Mouse (Mus musculus) myocyte (in vitro differentiated cells): Measurements from ENCODE around the gene Arid1b. TPM values are rescaled to one million over a fixed set of nuclear protein-coding genes. Genes with fewer than 3 reads are reported as not detected.
A peak's percentile ranks its signal among the peaks of the same experiment; 100 is the strongest.

ENCODE experiments used
- H3K27me3 ChIP-seq: one replicate; pipeline ENCODE4 v1.6.1; 2011; ENCODE audit not compliant: control insufficient read depth, insufficient read depth, insufficient read length
- H3K36me3 ChIP-seq: one replicate; pipeline ENCODE4 v1.6.1; 2011; ENCODE audit not compliant: control insufficient read depth, insufficient read depth
- H3K4me2 ChIP-seq: one replicate; pipeline ENCODE4 v1.6.1; 2011; ENCODE audit warnings: low read depth, control low read depth
- H3K4me3 ChIP-seq: one replicate; pipeline ENCODE4 v1.5.1; 2011; ENCODE audit warnings: mild to moderate bottlenecking, control low read depth, moderate library complexity
- H3K79me2 ChIP-seq: one replicate; pipeline ENCODE4 v1.6.1; 2011; ENCODE audit not compliant: control insufficient read depth, insufficient read depth
- H3ac ChIP-seq: one replicate; pipeline ENCODE4 v1.6.1; 2011; ENCODE audit not compliant: control insufficient read depth, insufficient read length
- CEBPB ChIP-seq: IDR thresholded peaks from 2 replicates; pipeline ENCODE4 v1.6.1; 2011; ENCODE audit warnings: mild to moderate bottlenecking, moderate library complexity; ENCODE audit not compliant: poor library complexity, insufficient read depth, severe bottlenecking
- E2F4 ChIP-seq: IDR thresholded peaks from one replicate; pipeline ENCODE4 v1.6.1; 2011; ENCODE audit warnings: mild to moderate bottlenecking, control low read depth, moderate library complexity; ENCODE audit not compliant: insufficient read depth
- MAX ChIP-seq: IDR thresholded peaks from one replicate; pipeline ENCODE4 v1.6.1; 2011; ENCODE audit warnings: low read depth, mild to moderate bottlenecking, control low read depth
- MYOD1 ChIP-seq, 3 experiments: IDR thresholded peaks; one replicate each; pipeline ENCODE4 v1.6.1; 2011; ENCODE audit warnings: control low read depth in 2 of 3, low read depth in 2 of 3, mild to moderate bottlenecking in 2 of 3, moderate library complexity in 1 of 3; ENCODE audit not compliant: insufficient read length in 2 of 3, control insufficient read depth in 1 of 3
- MYOG ChIP-seq, 3 experiments: IDR thresholded peaks; one replicate each; pipeline ENCODE4 v1.6.1; 2011; ENCODE audit warnings: control low read depth in 2 of 3, low read depth in 2 of 3, mild to moderate bottlenecking in 2 of 3; ENCODE audit not compliant: insufficient read length in 2 of 3, control insufficient read depth in 1 of 3, insufficient read depth in 1 of 3
- POLR2A ChIP-seq: IDR thresholded peaks from one replicate; pipeline ENCODE4 v1.6.1; 2011; ENCODE audit warnings: low read depth, mild to moderate bottlenecking, control low read depth, moderate library complexity; ENCODE audit not compliant: insufficient read length
- POLR2AphosphoS2 ChIP-seq: IDR thresholded peaks from one replicate; pipeline ENCODE4 v1.6.1; 2011; ENCODE audit warnings: low read depth, control low read depth; ENCODE audit not compliant: insufficient read length
- REST ChIP-seq: IDR thresholded peaks from one replicate; pipeline ENCODE4 v1.6.1; 2011; ENCODE audit warnings: mild to moderate bottlenecking, control low read depth, moderate library complexity; ENCODE audit not compliant: insufficient read depth, insufficient read length
- SRF ChIP-seq: IDR thresholded peaks from one replicate; pipeline ENCODE4 v1.6.1; 2011; ENCODE audit warnings: low read depth; ENCODE audit not compliant: control insufficient read depth, insufficient read length
- TCF12 ChIP-seq: IDR thresholded peaks from one replicate; pipeline ENCODE4 v1.6.1; 2011; ENCODE audit warnings: mild to moderate bottlenecking, control low read depth; ENCODE audit not compliant: poor library complexity, insufficient read depth, severe bottlenecking
- TCF3 ChIP-seq: IDR thresholded peaks from one replicate; pipeline ENCODE4 v1.6.1; 2011; ENCODE audit warnings: low read depth, control low read depth; ENCODE audit not compliant: insufficient read length
- USF1 ChIP-seq: IDR thresholded peaks from one replicate; pipeline ENCODE4 v1.6.1; 2011; ENCODE audit warnings: low read depth, mild to moderate bottlenecking, control low read depth, moderate library complexity
- polyA plus RNA-seq: library from polyadenylated mRNA; unstranded; fragments of >200 nt; fragmentation: generic; extraction: Trizol; gene quantifications from one replicate; pipeline ENCODE4 v1.2.1, GENCODE M21; 2012; ENCODE audit warnings: missing spikeins

The Arid1b gene
- polyA plus RNA-seq, 1 experiment, result 10.9 TPM

DNA sequence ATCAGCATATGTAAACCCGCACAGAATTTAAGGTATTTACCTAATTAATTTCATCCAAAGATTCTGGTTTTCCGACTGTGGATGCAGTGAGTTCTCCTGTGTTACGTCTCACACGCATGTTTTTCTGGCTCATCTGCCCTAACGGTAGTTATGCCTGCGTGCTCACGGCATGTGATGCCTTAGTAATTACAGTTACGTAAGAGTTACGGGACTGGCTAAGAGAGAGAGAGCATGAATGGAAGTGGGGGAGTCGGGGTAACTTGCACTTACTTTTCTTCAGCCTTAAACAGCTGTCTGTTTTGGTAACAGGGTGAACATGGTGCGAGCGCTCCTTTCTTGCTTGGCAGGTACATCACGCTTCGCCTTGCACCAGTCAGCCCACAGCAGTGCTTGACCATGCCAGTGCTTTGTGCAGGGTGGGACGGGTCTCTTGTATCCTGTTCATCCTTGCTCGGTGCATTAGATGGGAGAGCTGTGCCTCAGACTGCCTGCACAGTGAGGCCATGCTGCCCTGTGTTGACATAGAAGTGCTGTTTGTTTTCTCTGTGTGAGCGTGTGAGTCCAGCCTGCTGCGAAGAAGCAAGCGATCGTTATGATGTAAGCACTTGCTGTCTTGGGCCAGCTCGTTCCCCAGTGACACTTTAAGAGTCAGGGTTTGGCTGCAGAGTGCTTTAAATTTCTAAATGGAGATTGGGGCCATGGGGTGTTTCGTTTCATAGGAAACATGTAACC lies 267.9 kb downstream of the Arid1b start:
- H3K4me3 ChIP-seq, result no peak overlapping the region
- H3K27me3 ChIP-seq, result no peaks in the 10 kb centered on the region
- H3K79me2 ChIP-seq, result no peaks in the 10 kb centered on the region
- no peak overlapping the region for H3K4me2 ChIP-seq
- TF ChIP-seq MAX (no peak), POLR2A (no peak), MYOD1 (IDR thresholded peaks at IDR 0.05; ENCODE audit: control insufficient read depth in 1 of 3, insufficient read length in 2 of 3, low read depth in 2 of 3) (no peak), TCF3 (no peak), REST (no peak), USF1 (no peak), TCF12 (no peak), SRF (no peak), MYOG (IDR thresholded peaks at IDR 0.05; ENCODE audit: control insufficient read depth in 1 of 3, insufficient read depth in 1 of 3, insufficient read length in 2 of 3, low read depth in 2 of 3) (no peak), CEBPB (no peak), E2F4 (no peak), POLR2AphosphoS2 (no peak)
- H3ac ChIP-seq, result no peak overlapping the region
- no peaks in the 10 kb centered on the region for H3K36me3 ChIP-seq

DNA sequence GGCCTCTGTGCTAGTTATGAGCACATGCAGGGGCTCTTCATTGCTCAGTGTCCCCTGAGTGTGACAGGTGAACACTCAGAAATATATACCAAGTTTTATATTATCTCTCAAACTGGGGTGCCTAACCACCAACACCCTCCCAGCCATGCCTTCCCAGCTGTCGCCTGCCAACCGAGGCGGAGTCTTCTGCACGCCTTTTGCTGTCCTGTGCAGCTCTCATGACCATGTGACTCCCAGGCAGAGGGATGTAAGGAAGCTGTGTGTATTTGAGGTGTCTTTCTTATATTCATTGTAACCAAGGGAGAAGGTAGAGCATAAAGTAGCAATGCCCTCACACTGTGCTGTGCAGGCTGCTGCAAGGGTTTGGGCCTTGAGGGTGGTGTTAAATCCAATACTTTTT lies 268.7 kb downstream of the Arid1b start:
- no peak for TF ChIP-seq POLR2AphosphoS2
- TF ChIP-seq TCF12, result peak; percentile 24
- TF ChIP-seq POLR2A, result no peak
- no peak for TF ChIP-seq SRF
- TF ChIP-seq E2F4, result no peak
- no peak for TF ChIP-seq REST
- no peak for TF ChIP-seq MAX
- peak; percentile 58 for TF ChIP-seq USF1
- TF ChIP-seq CEBPB, result no peak
- peak; percentile 19 for TF ChIP-seq TCF3
- peak; percentile 44 to 94 (median 92) for TF ChIP-seq MYOG (IDR thresholded peaks at IDR 0.05; ENCODE audit: control insufficient read depth in 1 of 3, insufficient read depth in 1 of 3, insufficient read length in 2 of 3, low read depth in 2 of 3)
- peak in 2 of 3 experiments; percentile 74 to 87 for TF ChIP-seq MYOD1 (IDR thresholded peaks at IDR 0.05; ENCODE audit: control insufficient read depth in 1 of 3, insufficient read length in 2 of 3, low read depth in 2 of 3)
- no peaks in the 10 kb centered on the region for H3K27me3 ChIP-seq

DNA sequence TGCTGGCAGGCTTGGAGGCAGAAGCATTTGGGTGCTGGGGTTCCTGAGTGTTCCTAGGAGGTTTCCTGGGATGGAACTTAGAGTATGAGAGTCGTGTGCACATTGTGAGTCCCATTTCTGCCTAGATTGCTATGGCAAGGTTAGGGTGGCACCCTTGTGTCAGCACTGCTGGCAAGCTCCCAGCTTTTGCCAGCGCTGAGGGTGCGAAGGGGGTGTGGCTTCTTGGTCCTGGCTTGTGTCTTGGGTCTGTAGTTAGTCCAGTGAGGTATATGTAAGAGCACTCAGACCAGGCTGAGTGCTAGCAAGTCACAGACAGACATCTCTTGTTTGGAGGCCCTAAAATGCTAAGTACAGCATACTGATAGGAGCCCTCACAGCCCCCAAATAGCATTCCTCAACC lies 270.7 kb downstream of the Arid1b start:
- peaks cover 3% of the 10 kb centered on the region for H3K36me3 ChIP-seq
- no peaks in the 10 kb centered on the region for H3K79me2 ChIP-seq
- no peak for TF ChIP-seq POLR2A
- TF ChIP-seq E2F4, result no peak
- no peak for TF ChIP-seq MYOG (IDR thresholded peaks at IDR 0.05; ENCODE audit: control insufficient read depth in 1 of 3, insufficient read depth in 1 of 3, insufficient read length in 2 of 3, low read depth in 2 of 3)
- TF ChIP-seq CEBPB, result no peak
- TF ChIP-seq USF1, result no peak
- no peak for TF ChIP-seq SRF
- TF ChIP-seq MYOD1 (IDR thresholded peaks at IDR 0.05; ENCODE audit: control insufficient read depth in 1 of 3, insufficient read length in 2 of 3, low read depth in 2 of 3), result no peak
- no peak for TF ChIP-seq REST
- TF ChIP-seq MAX, result no peak
- no peak for TF ChIP-seq POLR2AphosphoS2
- TF ChIP-seq TCF12, result no peak
- TF ChIP-seq TCF3, result no peak
- H3K27me3 ChIP-seq, result no peaks in the 10 kb centered on the region
- H3K4me2 ChIP-seq, result no peak overlapping the region
- H3K4me3 ChIP-seq, result no peak overlapping the region
- H3ac ChIP-seq, result no peak overlapping the region

More for the DNA sequence above, 268.7 kb downstream of the Arid1b start:
- no peak overlapping the region for H3ac ChIP-seq
- no peak overlapping the region for H3K4me2 ChIP-seq
- H3K4me3 ChIP-seq, result no peak overlapping the region
- H3K79me2 ChIP-seq, result no peaks in the 10 kb centered on the region
- H3K36me3 ChIP-seq, result peaks cover 3% of the 10 kb centered on the region

DNA sequence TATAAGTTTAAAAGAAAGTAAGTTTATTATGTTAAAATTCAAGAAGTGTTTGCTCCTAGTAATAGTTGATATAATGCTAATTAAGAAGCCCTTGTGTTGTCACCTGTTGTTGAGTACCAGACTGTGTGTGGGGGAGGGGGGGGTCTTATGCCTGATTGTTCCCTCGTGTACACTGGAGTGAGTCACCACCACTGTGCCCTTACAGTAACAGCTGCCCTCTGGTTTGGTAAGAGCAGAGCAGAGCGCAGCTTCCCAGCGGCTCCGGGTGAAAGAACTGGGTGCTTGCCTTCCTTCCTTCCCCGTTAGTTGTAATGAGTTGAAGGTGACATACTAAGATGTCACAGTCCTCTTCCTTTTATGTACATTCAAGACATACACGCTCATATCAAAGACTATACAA lies 271.5 kb downstream of the Arid1b start:
- H3K4me3 ChIP-seq, result no peak overlapping the region
- H3K27me3 ChIP-seq, result no peaks in the 10 kb centered on the region
- H3K79me2 ChIP-seq, result no peaks in the 10 kb centered on the region
- H3K36me3 ChIP-seq, result peaks cover 3% of the 10 kb centered on the region
- no peak overlapping the region for H3ac ChIP-seq
- H3K4me2 ChIP-seq, result peak overlapping the region; percentile 27
- TF ChIP-seq USF1, result no peak
- peak in 2 of 3 experiments; percentile 71 to 91 for TF ChIP-seq MYOG (IDR thresholded peaks at IDR 0.05; ENCODE audit: control insufficient read depth in 1 of 3, insufficient read depth in 1 of 3, insufficient read length in 2 of 3, low read depth in 2 of 3)
- TF ChIP-seq TCF3, result peak; percentile 20
- peak in 2 of 3 experiments; percentile 78 to 91 for TF ChIP-seq MYOD1 (IDR thresholded peaks at IDR 0.05; ENCODE audit: control insufficient read depth in 1 of 3, insufficient read length in 2 of 3, low read depth in 2 of 3)
- TF ChIP-seq TCF12, result peak; percentile 29

DNA sequence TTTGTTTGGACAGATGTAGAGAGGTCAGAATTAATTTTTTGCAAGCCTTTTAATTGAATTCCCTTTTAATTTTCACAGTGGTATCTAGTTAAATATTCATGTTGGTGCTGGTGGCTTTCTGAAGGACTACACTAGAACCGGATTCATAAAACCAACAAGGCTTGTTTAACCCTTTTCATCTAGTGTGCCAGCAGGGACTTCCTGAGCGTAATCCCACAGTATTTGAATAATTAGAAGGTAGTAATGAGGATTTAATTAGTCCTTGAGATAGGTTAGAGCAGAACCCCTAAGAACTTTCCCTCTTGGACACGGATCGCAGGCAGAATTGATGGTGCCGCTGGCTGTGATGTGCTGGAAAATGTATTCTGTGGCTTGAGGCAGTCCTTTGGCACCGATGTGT lies 273.6 kb downstream of the Arid1b start:
- TF ChIP-seq TCF3 (no peak), POLR2AphosphoS2 (no peak), POLR2A (no peak), MYOG (IDR thresholded peaks at IDR 0.05; ENCODE audit: control insufficient read depth in 1 of 3, insufficient read depth in 1 of 3, insufficient read length in 2 of 3, low read depth in 2 of 3) (no peak), TCF12 (no peak), CEBPB (no peak)
- no peaks in the 10 kb centered on the region for H3K27me3 ChIP-seq
- H3K79me2 ChIP-seq, result no peaks in the 10 kb centered on the region
- H3ac ChIP-seq, result no peak overlapping the region
- no peak overlapping the region for H3K4me2 ChIP-seq
- H3K4me3 ChIP-seq, result no peak overlapping the region
- peaks cover 3% of the 10 kb centered on the region for H3K36me3 ChIP-seq
